Mouse (Mus musculus): ENCODE data around the gene 3110082I17Rik. TPM values are rescaled to one million over a fixed set of nuclear protein-coding genes. Genes with fewer than 3 reads are reported as not detected.
"Not testable (repeated sequence)": the region's sequence is repeated elsewhere in the genome, so short reads cannot be mapped to it uniquely, and the experiment has no call there.

3110082I17Rik gene
- polyA plus RNA-seq, 1 experiment: 6.2 TPM

DNA sequence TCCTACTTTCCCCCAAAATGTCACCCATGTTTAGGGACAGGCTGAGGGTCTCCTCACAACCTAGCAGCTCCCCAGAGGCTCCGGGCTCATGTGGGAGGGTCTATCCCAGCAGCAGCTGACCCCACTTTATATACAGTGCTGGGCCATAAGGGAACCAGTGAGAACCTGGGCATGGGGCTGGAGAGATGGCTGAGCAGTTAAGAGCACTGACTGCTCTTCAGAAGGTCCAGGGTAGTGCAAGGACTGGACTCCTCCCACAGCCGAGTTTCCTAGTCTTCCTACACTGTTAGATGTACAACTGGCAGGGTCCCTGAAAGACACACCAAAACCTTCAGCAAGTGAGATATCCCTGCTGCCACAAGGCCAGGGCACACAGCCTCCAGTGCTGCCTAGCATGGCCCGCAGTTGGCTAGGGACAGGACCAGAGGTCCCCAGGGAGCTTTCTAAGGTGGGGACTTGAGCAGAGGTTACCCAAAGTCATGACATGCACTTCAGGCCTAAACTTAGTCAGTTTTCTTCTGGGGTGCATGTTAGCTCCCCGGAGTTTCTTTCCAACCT lies 62.9 kb downstream of the 3110082I17Rik start:
- Histone ChIP-seq H3K27ac (ENCODE audit: insufficient read depth, low read depth, low read length) (no peak overlapping the region), H3K4me3 (ENCODE audit: low read depth, low read length) (no peak overlapping the region), H3K27me3 (ENCODE audit: control insufficient read depth, insufficient read depth, low read length) (no peaks in the 10 kb centered on the region), H3K36me3 (ENCODE audit: control insufficient read depth, insufficient read depth, low read length) (no peaks in the 10 kb centered on the region), H3K4me1 (ENCODE audit: control insufficient read depth, insufficient read depth, insufficient read length, low read length) (peaks cover 6% of the 10 kb centered on the region; the same call in 1 of the 2 replicates)
- TF ChIP-seq CTCF (IDR thresholded peaks at IDR 0.05; ENCODE audit: extremely low read depth, insufficient read length, insufficient replicate concordance, low read depth, low read length) (no peak), POLR2A (IDR thresholded peaks at IDR 0.05; ENCODE audit: low read depth, low read length) (no peak)
- 88% methylated on average over 4 of the region's 4 CpGs for WGBS

- Histone ChIP-seq H3K36me3 (ENCODE audit: control insufficient read depth, insufficient read depth, low read length) (no peaks in the 10 kb centered on the region), H3K4me1 (ENCODE audit: control insufficient read depth, insufficient read depth, insufficient read length, low read length) (peaks cover 6% of the 10 kb centered on the region; the same call in 1 of the 2 replicates)
- WGBS: 90% methylated on average over 4 of the region's 4 CpGs
Observed at GRCm38 (mm10) chr5:139395528-139395927, 64.8 kb downstream of the 3110082I17Rik start.

DNA sequence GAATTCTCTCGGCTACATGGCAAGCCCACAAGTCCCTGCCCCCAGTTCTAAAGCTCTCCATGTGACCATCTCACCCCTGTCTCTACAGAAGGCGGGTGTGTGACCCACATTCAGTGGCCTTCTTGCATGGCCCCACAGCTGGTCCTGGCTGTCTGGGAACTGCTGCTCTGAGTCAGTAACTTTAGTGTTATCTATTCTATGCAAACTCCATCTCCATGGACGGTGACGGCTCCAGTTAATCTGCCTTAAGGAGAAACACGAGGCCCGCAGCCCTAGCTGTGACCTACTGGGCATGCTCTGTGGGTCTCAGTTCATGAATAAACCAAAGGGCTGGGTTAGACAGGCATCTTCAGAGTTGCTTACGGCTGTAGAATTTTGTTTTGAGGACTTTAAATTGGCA lies 65.9 kb downstream of the 3110082I17Rik start:
- no peak overlapping the region for H3K27ac ChIP-seq (ENCODE audit: insufficient read depth, low read depth, low read length)
- no peak overlapping the region for H3K4me3 ChIP-seq (ENCODE audit: low read depth, low read length)
- H3K27me3 ChIP-seq (ENCODE audit: control insufficient read depth, insufficient read depth, low read length): no peaks in the 10 kb centered on the region
- no peaks in the 10 kb centered on the region for H3K36me3 ChIP-seq (ENCODE audit: control insufficient read depth, insufficient read depth, low read length)
- no peak for TF ChIP-seq CTCF (IDR thresholded peaks at IDR 0.05; ENCODE audit: extremely low read depth, insufficient read length, insufficient replicate concordance, low read depth, low read length)
- no peak for TF ChIP-seq POLR2A (IDR thresholded peaks at IDR 0.05; ENCODE audit: low read depth, low read length)
- peaks cover 12% of the 10 kb centered on the region for H3K4me1 ChIP-seq (ENCODE audit: control insufficient read depth, insufficient read depth, insufficient read length, low read length)
- WGBS: 91% methylated on average over 7 of the region's 7 CpGs

More at GRCm38 (mm10) chr5:139395528-139395927, 64.8 kb downstream of the 3110082I17Rik start:
- Histone ChIP-seq H3K27me3 (ENCODE audit: control insufficient read depth, insufficient read depth, low read length) (no peaks in the 10 kb centered on the region), H3K4me3 (ENCODE audit: low read depth, low read length) (no peak overlapping the region), H3K27ac (ENCODE audit: insufficient read depth, low read depth, low read length) (no peak overlapping the region)
- TF ChIP-seq CTCF (IDR thresholded peaks at IDR 0.05; ENCODE audit: extremely low read depth, insufficient read length, insufficient replicate concordance, low read depth, low read length): no peak
- no peak for TF ChIP-seq POLR2A (IDR thresholded peaks at IDR 0.05; ENCODE audit: low read depth, low read length)

DNA sequence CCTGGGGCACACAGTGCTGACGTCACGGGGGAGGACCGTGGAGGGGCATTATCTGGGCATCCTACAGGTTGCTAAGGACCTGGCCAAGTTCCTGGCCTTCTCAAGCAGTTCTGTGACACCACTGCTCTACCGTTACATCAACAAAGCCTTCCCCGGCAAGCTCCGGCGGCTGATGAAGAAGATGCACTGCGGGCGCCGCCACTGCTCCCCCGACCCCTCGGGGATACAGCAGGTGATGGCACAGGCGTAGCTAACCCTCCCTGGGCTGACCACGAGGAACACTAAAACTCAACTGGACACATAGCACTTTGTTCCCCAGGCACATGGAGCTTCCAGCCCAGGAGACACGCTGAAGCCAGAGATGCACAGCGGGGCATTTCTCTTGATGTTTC lies 67.1 kb downstream of the 3110082I17Rik start:
- H3K36me3 ChIP-seq (ENCODE audit: control insufficient read depth, insufficient read depth, low read length): no peaks in the 10 kb centered on the region
- WGBS: 94% methylated on average over 16 of the region's 16 CpGs
- no peak for TF ChIP-seq POLR2A (IDR thresholded peaks at IDR 0.05; ENCODE audit: low read depth, low read length)
- TF ChIP-seq CTCF (IDR thresholded peaks at IDR 0.05; ENCODE audit: extremely low read depth, insufficient read length, insufficient replicate concordance, low read depth, low read length): no peak
- H3K27me3 ChIP-seq (ENCODE audit: control insufficient read depth, insufficient read depth, low read length): no peaks in the 10 kb centered on the region
- no peak overlapping the region for H3K27ac ChIP-seq (ENCODE audit: insufficient read depth, low read depth, low read length)
- no peak overlapping the region for H3K4me3 ChIP-seq (ENCODE audit: low read depth, low read length)
- H3K4me1 ChIP-seq (ENCODE audit: control insufficient read depth, insufficient read depth, insufficient read length, low read length): peaks cover 9% of the 10 kb centered on the region

DNA sequence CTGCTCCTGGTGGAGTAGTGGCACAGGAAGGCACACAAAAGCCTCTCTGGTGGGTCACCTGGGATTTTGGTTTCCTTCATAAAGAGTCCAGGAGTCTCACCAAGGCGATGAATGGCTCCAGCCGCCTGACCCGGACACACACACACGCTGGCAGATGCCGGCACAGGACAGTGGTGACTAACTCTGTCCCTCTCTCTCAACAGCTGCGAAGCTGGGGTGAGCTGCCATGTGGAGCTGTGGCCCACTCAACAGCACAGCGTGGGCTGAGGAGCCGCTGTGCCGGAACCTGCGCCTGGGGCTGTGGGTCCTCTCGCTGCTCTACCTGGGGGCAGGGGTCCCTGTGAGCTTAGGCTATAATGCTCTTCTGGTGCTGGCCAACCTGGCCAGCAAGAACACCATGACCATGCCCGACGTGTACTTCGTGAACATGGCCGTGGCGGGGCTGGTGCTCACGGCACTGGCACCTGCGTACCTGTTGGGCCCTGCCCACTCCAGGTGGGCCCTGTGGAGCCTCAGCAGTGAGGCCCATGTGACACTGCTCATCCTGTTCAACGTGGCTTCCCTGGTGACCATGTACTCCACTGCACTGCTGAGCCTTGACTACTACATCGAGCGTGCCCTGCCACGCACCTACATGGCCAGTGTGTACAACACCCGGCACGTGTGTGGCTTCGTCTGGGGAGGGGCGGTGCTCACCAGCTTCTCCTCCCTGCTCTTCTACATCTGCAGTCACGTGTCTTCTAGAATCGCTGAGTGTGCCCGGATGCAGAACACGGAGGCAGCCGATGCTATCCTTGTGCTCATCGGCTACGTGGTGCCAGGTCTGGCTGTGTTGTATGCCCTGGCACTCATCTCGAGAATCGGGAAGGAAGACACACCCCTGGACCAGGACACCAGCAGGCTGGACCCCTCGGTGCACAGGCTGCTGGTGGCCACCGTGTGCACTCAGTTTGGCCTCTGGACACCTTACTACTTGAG lies 67.8 kb downstream of the 3110082I17Rik start:
- 92% methylated on average over 37 of the region's 37 CpGs for WGBS
- Histone ChIP-seq H3K27me3 (ENCODE audit: control insufficient read depth, insufficient read depth, low read length) (no peaks in the 10 kb centered on the region), H3K4me3 (ENCODE audit: low read depth, low read length) (no peak overlapping the region), H3K27ac (ENCODE audit: insufficient read depth, low read depth, low read length) (no peak overlapping the region), H3K4me1 (ENCODE audit: control insufficient read depth, insufficient read depth, insufficient read length, low read length) (peaks cover 8% of the 10 kb centered on the region), H3K36me3 (ENCODE audit: control insufficient read depth, insufficient read depth, low read length) (no peaks in the 10 kb centered on the region)
- no peak for TF ChIP-seq CTCF (IDR thresholded peaks at IDR 0.05; ENCODE audit: extremely low read depth, insufficient read length, insufficient replicate concordance, low read depth, low read length)
- no peak for TF ChIP-seq POLR2A (IDR thresholded peaks at IDR 0.05; ENCODE audit: low read depth, low read length)

DNA sequence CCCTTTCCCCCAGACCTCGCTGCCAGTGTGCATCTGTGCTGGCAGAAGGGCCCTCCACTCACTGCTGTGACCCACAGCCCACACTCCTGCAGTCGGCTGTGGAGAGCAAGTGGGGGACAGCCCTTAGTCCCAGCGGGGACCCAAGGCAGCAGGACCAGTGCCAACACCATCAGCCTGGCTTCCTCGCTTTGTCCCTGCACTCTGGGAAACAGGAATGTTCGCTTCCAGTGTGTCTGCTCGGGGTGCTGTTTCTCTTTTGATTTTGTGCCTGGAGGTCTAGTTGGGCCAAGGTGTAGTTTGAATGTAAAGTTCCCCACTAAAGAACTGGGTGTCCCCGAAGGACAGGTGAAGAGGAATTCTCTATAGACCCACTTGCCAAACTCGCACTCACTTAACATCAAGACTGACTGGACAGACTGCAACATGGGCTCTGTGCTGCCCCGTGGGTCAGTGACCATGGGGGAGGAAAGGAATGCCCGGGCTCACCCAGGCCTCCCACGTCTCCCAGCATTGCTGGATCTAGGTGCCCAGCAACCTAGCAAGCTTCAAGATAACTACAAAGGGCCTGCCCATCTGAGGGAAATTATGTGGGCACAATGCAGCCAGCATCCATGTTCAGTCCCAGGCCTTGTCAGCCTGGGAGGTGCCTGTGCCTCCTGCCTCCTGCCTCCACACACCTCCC lies 68.9 kb downstream of the 3110082I17Rik start:
- Histone ChIP-seq H3K4me3 (ENCODE audit: low read depth, low read length) (peak overlapping the region; percentile 12; the same call in 1 of the 2 replicates), H3K27me3 (ENCODE audit: control insufficient read depth, insufficient read depth, low read length) (no peaks in the 10 kb centered on the region), H3K36me3 (ENCODE audit: control insufficient read depth, insufficient read depth, low read length) (no peaks in the 10 kb centered on the region), H3K27ac (ENCODE audit: insufficient read depth, low read depth, low read length) (no peak overlapping the region), H3K4me1 (ENCODE audit: control insufficient read depth, insufficient read depth, insufficient read length, low read length) (peaks cover 8% of the 10 kb centered on the region)
- WGBS: 86% methylated on average over 11 of the region's 11 CpGs
- TF ChIP-seq POLR2A (IDR thresholded peaks at IDR 0.05; ENCODE audit: low read depth, low read length) (no peak), CTCF (IDR thresholded peaks at IDR 0.05; ENCODE audit: extremely low read depth, insufficient read length, insufficient replicate concordance, low read depth, low read length) (no peak)

- H3K36me3 ChIP-seq (ENCODE audit: control insufficient read depth, insufficient read depth, low read length); H3K4me3 ChIP-seq (ENCODE audit: low read depth, low read length); H3K4me1 ChIP-seq (ENCODE audit: control insufficient read depth, insufficient read depth, insufficient read length, low read length); H3K27me3 ChIP-seq (ENCODE audit: control insufficient read depth, insufficient read depth, low read length): not testable (repeated sequence)
- peak overlapping the region; percentile 47; the same call in 1 of the 2 replicates for H3K27ac ChIP-seq (ENCODE audit: insufficient read depth, low read depth, low read length)
- 83% methylated on average over 5 of the region's 5 CpGs for WGBS
Observed at GRCm38 (mm10) chr5:139390324-139391119, 69.8 kb downstream of the 3110082I17Rik start.
